28 mouse cellular contexts compared by ENCODE assay signal in genomic region chr5:102147991-102148390, GRCm38 (mm10).
DNase-seq lines count a peak whose midpoint lies in the region; ATAC-seq and TF ChIP-seq lines count a peak whose summit lies in the region.
"Had no signal": no experiment of that assay in that cellular context is flagged by ENCODE, and none has a peak within 500 bp of the region (broad histone marks: within the 10 kb centered on the region; RNA-seq: fewer than 3 reads in every experiment).

No protein-coding gene starts in this region.

- no peak for TF ChIP-seq CTCF in ES-Bruce4 (IDR thresholded peaks at IDR 0.05; ENCODE audit: low read depth, low read length)

- H3K4me1 ChIP-seq in ES-Bruce4 (ENCODE audit: control insufficient read depth, insufficient read depth, low read length) = no peaks in the 10 kb centered on the region
- H3K4me1 ChIP-seq: embryonic facial prominence, embryonic 15.5 days; heart, embryonic 10.5 days; heart, embryonic 15.5 days; liver, embryonic 12.5 days had no signal

- H3K4me3 ChIP-seq in ES-Bruce4 (ENCODE audit: low read depth, low read length) = peak overlapping the region; percentile 32; the same call in 1 of the 2 replicates
- H3K4me3 ChIP-seq: embryonic facial prominence, embryonic 15.5 days; forebrain, embryonic 12.5 days; heart, embryonic 10.5 days; heart, embryonic 15.5 days; layer of hippocampus, adult 2 months; liver, embryonic 12.5 days; midbrain, embryonic 12.5 days; neural tube, embryonic 13.5 days had no signal

- no peak for TF ChIP-seq EP300 in ES-Bruce4 (IDR thresholded peaks at IDR 0.05; ENCODE audit: insufficient read depth, low read depth, low read length)

- peak; percentile 24 for DNase-seq in embryo, embryonic 11 days
- no peak for DNase-seq in embryo, embryonic 9.5 days (ENCODE audit: extremely low spot score)
- DNase-seq in lung, postnatal 10 days = peak; percentile 7
- DNase-seq in lung, adult 18-20 months = no peak
- peak; percentile 51 for DNase-seq in ZHBTc4 (ENCODE audit: low read depth, low spot score)
- DNase-seq: adrenal gland, postnatal 25 days; cerebellum, adult 18-20 months; cerebellum, postnatal 14 days; gastrocnemius, postnatal 14 days; heart, adult 11 months; kidney, postnatal 25 days; left cerebral cortex, postnatal 4 days; liver, postnatal 0 days; right cerebral cortex, postnatal 4 days; thymus, adult 2 months; thymus, postnatal 36 days had no signal

- H3K27me3 ChIP-seq in ES-Bruce4 (ENCODE audit: control insufficient read depth, insufficient read depth, low read length, poor library complexity, severe bottlenecking) = no peaks in the 10 kb centered on the region
- H3K27me3 ChIP-seq: CH12.LX; embryonic facial prominence, embryonic 15.5 days; forebrain, embryonic 12.5 days; heart, embryonic 15.5 days; liver, embryonic 12.5 days; midbrain, embryonic 12.5 days; neural tube, embryonic 13.5 days had no signal

- no peak for TF ChIP-seq POLR2A in ES-Bruce4 (IDR thresholded peaks at IDR 0.05; ENCODE audit: insufficient read depth, low read length)

- H3K9ac ChIP-seq in ES-Bruce4 (ENCODE audit: low read depth, poor library complexity, severe bottlenecking) = no peak overlapping the region
- H3K9ac ChIP-seq: embryonic facial prominence, embryonic 15.5 days; forebrain, embryonic 12.5 days; heart, embryonic 15.5 days; liver, embryonic 12.5 days; liver, postnatal 0 days; midbrain, embryonic 12.5 days; neural tube, embryonic 13.5 days had no signal

- ATAC-seq in megakaryocyte, adult 5-6 weeks (ENCODE audit: poor library complexity, severe bottlenecking) = no peak
- ATAC-seq: intestine, embryonic 16.5 days; liver, embryonic 12.5 days; liver, postnatal 0 days had no signal

- no peak overlapping the region for H3K27ac ChIP-seq in ES-Bruce4 (ENCODE audit: insufficient read depth, low read length)
- H3K27ac ChIP-seq: embryonic facial prominence, embryonic 15.5 days; forebrain, embryonic 12.5 days; heart, embryonic 10.5 days; heart, embryonic 15.5 days; layer of hippocampus, adult 2 months; liver, embryonic 12.5 days; midbrain, embryonic 12.5 days; neural tube, embryonic 13.5 days had no signal

- H3K36me3 ChIP-seq in ES-Bruce4 (ENCODE audit: control insufficient read depth, insufficient read depth, low read length, poor library complexity, severe bottlenecking) = no peaks in the 10 kb centered on the region
- H3K36me3 ChIP-seq: embryonic facial prominence, embryonic 15.5 days; forebrain, embryonic 12.5 days; heart, embryonic 10.5 days; heart, embryonic 15.5 days; liver, embryonic 12.5 days; midbrain, embryonic 12.5 days; neural tube, embryonic 13.5 days had no signal

- H3K9me3 ChIP-seq in ES-Bruce4 (replicated peaks; ENCODE audit: control insufficient read depth, insufficient read depth, low read length, poor library complexity, severe bottlenecking) = no peaks in the 10 kb centered on the region
- H3K9me3 ChIP-seq: embryonic facial prominence, embryonic 15.5 days; forebrain, embryonic 12.5 days; heart, embryonic 10.5 days; heart, embryonic 15.5 days; liver, embryonic 12.5 days; midbrain, embryonic 12.5 days; neural tube, embryonic 13.5 days had no signal

Comparison
In these comparisons a context has a peak if more than half of its experiments do, and no peak if none do; other contexts are left out.
1. DNase-seq: peak in embryo, embryonic 11 days (single experiment), lung, postnatal 10 days (single experiment) and ZHBTc4 (single experiment); none in embryo, embryonic 9.5 days (single experiment) and lung, adult 18-20 months (0 of 2).